8 mouse cellular contexts compared by ENCODE assay signal in genomic region chr11:60209933-60210249, GRCm38 (mm10). TPM values are rescaled to one million over a fixed set of nuclear protein-coding genes. Genes with fewer than 3 reads are reported as not detected.
DNase-seq lines count a peak whose midpoint lies in the region; ATAC-seq and TF ChIP-seq lines count a peak whose summit lies in the region.

No protein-coding gene starts in this region.

- DNase-seq in spleen, adult 2 months (ENCODE audit: low read depth in 1 of 2, low spot score in 2 of 2) = no peak
- no peak for DNase-seq in spleen, postnatal 36 days (ENCODE audit: low spot score in 2 of 2)
- DNase-seq in urinary bladder, postnatal 10 days (ENCODE audit: low spot score) = no peak
- DNase-seq in urinary bladder, postnatal 36 days (ENCODE audit: low spot score in 2 of 2) = no peak
- no peak for DNase-seq in adrenal gland, postnatal 4 days (ENCODE audit: low spot score in 2 of 2)

- WGBS in spleen, adult 2 months = 3% methylated on average over 2 of the region's 2 CpGs
- 5% methylated on average over 2 of the region's 2 CpGs for WGBS in liver, embryonic 12.5 days (ENCODE audit: insufficient replicate concordance)

- ATAC-seq in erythroblast, adult 5-6 weeks (replicated peaks; ENCODE audit: low FRiP score, poor library complexity, severe bottlenecking) = no peak
- ATAC-seq in liver, embryonic 12.5 days = no peak

- no peak for TF ChIP-seq CTCF in spleen, adult 2 months (IDR thresholded peaks at IDR 0.05; ENCODE audit: extremely low read depth, insufficient read depth, insufficient read length, insufficient replicate concordance)

- H3K4me3 ChIP-seq in erythroblast, embryonic 14.5 days (replicated peaks) = peak overlapping the region; percentile 74
- H3K4me3 ChIP-seq in spleen, adult 2 months (ENCODE audit: extremely low read depth, insufficient read depth, insufficient read length) = peak overlapping the region; percentile 52; the same call in 1 of the 2 replicates
- H3K4me3 ChIP-seq in liver, embryonic 12.5 days = peak overlapping the region; percentile 66

- peak overlapping the region; percentile 96 for H3K4me2 ChIP-seq in liver, embryonic 12.5 days

- H3K4me1 ChIP-seq in erythroblast, embryonic 14.5 days (ENCODE audit: control insufficient read depth) = peaks cover 81% of the 10 kb centered on the region
- H3K4me1 ChIP-seq in spleen, adult 2 months (ENCODE audit: control insufficient read depth, insufficient read depth, insufficient read length) = peaks cover 18% of the 10 kb centered on the region; the same call in 1 of the 2 replicates
- peaks cover 95% of the 10 kb centered on the region for H3K4me1 ChIP-seq in liver, embryonic 12.5 days

- H3K9me3 ChIP-seq in erythroblast, embryonic 14.5 days (ENCODE audit: control insufficient read depth, low read length) = no peaks in the 10 kb centered on the region
- no peaks in the 10 kb centered on the region for H3K9me3 ChIP-seq in liver, embryonic 12.5 days (replicated peaks)

- TF ChIP-seq POLR2A in spleen, adult 2 months (IDR thresholded peaks at IDR 0.05; ENCODE audit: low read depth, low read length) = no peak

- H3K27ac ChIP-seq in spleen, adult 2 months (ENCODE audit: insufficient read depth, low read length) = 0 out of 2 replicates have a peak overlapping the region, but pooled peaks have one; percentile 21
- H3K27ac ChIP-seq in liver, embryonic 12.5 days = peak overlapping the region; percentile 84

- H3K36me3 ChIP-seq in erythroblast, embryonic 14.5 days (ENCODE audit: control insufficient read depth) = peaks cover 80% of the 10 kb centered on the region
- H3K36me3 ChIP-seq in spleen, adult 2 months (ENCODE audit: control insufficient read depth, insufficient read depth, low read length) = peaks cover 12% of the 10 kb centered on the region
- H3K36me3 ChIP-seq in liver, embryonic 12.5 days = peaks cover 57% of the 10 kb centered on the region

- no peaks in the 10 kb centered on the region for H3K27me3 ChIP-seq in erythroblast, embryonic 14.5 days (ENCODE audit: control insufficient read depth)
- no peaks in the 10 kb centered on the region for H3K27me3 ChIP-seq in spleen, adult 2 months (ENCODE audit: control insufficient read depth, insufficient read depth, low read length)
- H3K27me3 ChIP-seq in liver, embryonic 12.5 days (replicated peaks) = no peaks in the 10 kb centered on the region

- peak overlapping the region; percentile 79 for H3K9ac ChIP-seq in liver, embryonic 12.5 days

RNA-seq across cellular contexts. Expression of gene Srebf1, which starts 12.5 kb away (rescaled TPM):
- 10.0 and 12.3 TPM in 2 replicates for polyA plus RNA-seq in erythroblast, embryonic 14.5 days (2012)
- total RNA-seq in erythroblast, adult 5-6 weeks (2015; ENCODE audit: low replicate concordance) = 1.3 and 13.0 TPM in 2 replicates
- total RNA-seq in erythroblast, adult 5-6 weeks (2017; ENCODE audit: low replicate concordance) = 4.6 and 12.2 TPM in 2 replicates
- polyA plus RNA-seq in spleen, adult 2 months (2012; rRNA removed) = 106 and 140 TPM in 2 replicates
- 45.7 and 50.9 TPM in 2 replicates for polyA plus RNA-seq in liver, embryonic 12.5 days (2016; fragmentation: Nextera tagmentation; extraction: Ambion mirVana)
- 100 to 1,000 TPM; 135 to 160 TPM for total RNA-seq in adrenal gland, postnatal 4 days (2021)
